Mouse (Mus musculus) C2C12 (cell line): ENCODE measurements at regions not wholly inside any gene's neighbourhood (a gene's known extent, or its start where the extent isn't known, plus 50 kb on each side); places are given as distances from the start of the nearest gene placed in this dataset.

Experiments
- H3K27me3 ChIP-seq: one replicate; pipeline ENCODE4 v1.6.1; 2011; ENCODE audit not compliant: control insufficient read depth, insufficient read depth, insufficient read length
- H3K36me3 ChIP-seq: one replicate; pipeline ENCODE4 v1.6.1; 2011; ENCODE audit not compliant: control insufficient read depth, insufficient read depth
- H3K4me3 ChIP-seq: one replicate; pipeline ENCODE4 v1.5.1; 2011; ENCODE audit warnings: mild to moderate bottlenecking, control low read depth; ENCODE audit not compliant: poor library complexity, insufficient read depth, severe bottlenecking
- H3K79me2 ChIP-seq: one replicate; pipeline ENCODE4 v1.6.1; 2011; ENCODE audit not compliant: control insufficient read depth, insufficient read depth
- H3K79me3 ChIP-seq: one replicate; pipeline ENCODE4 v1.6.1; 2011; ENCODE audit warnings: low read depth, control low read depth
- H3ac ChIP-seq: one replicate; pipeline ENCODE3; 2011; ENCODE audit warnings: low read depth; ENCODE audit not compliant: control insufficient read depth, insufficient read length
- CEBPB ChIP-seq: IDR thresholded peaks from one replicate; pipeline ENCODE4 v1.6.1; 2011; ENCODE audit warnings: low read depth, mild to moderate bottlenecking, control low read depth, moderate library complexity
- CTCF ChIP-seq: IDR thresholded peaks from one replicate; pipeline ENCODE4 v1.5.1; 2011; ENCODE audit not compliant: control insufficient read depth, insufficient read depth, insufficient read length
- FOSL1 ChIP-seq: IDR thresholded peaks from one replicate; pipeline ENCODE4 v1.8.0; 2011; ENCODE audit warnings: mild to moderate bottlenecking, low read length; ENCODE audit not compliant: poor library complexity, insufficient read depth, severe bottlenecking
- MAX ChIP-seq: IDR thresholded peaks from one replicate; pipeline ENCODE4 v1.6.1; 2011; ENCODE audit warnings: mild to moderate bottlenecking, control low read depth
- MYOD1 ChIP-seq: IDR thresholded peaks from one replicate; pipeline ENCODE4 v1.6.1; 2011; ENCODE audit warnings: low read depth; ENCODE audit not compliant: control insufficient read depth, insufficient read length
- MYOG ChIP-seq: IDR thresholded peaks from one replicate; pipeline ENCODE4 v1.6.1; 2011; ENCODE audit not compliant: control insufficient read depth, insufficient read length; ENCODE audit errors: extremely low read depth
- USF1 ChIP-seq: IDR thresholded peaks from one replicate; pipeline ENCODE4 v1.6.1; 2011; ENCODE audit warnings: low read depth, mild to moderate bottlenecking, control low read depth, moderate library complexity

DNA sequence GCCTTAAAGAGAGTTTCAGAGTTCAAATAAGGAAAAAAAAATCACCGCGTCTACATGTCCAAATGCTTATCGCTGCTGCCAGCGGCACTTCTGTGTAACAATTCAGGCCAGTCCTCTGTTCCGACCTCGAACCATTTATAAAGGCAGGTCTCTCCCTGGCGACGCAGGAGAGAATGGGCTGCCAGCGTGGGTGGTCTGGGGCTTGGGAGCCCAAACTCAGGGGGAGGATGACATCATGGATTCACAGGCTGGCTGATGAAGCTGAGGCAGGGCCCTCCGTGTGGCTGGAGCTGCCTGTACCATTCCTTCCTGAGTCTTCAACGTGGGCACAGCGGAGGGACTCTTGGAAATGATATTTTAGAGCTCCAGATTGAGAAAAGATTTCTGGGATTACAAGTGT is 92.2 kb downstream of the Gas1 start:
- Histone ChIP-seq H3ac (no peak overlapping the region), H3K79me2 (no peaks in the 10 kb centered on the region), H3K27me3 (no peaks in the 10 kb centered on the region), H3K36me3 (no peaks in the 10 kb centered on the region), H3K79me3 (no peaks in the 10 kb centered on the region), H3K4me3 (no peak overlapping the region)
- no peak for TF ChIP-seq MAX
- no peak for TF ChIP-seq CTCF
- no peak for TF ChIP-seq USF1
- no peak for TF ChIP-seq FOSL1
- no peak for TF ChIP-seq MYOD1
- no peak for TF ChIP-seq CEBPB
- TF ChIP-seq MYOG: no peak

DNA sequence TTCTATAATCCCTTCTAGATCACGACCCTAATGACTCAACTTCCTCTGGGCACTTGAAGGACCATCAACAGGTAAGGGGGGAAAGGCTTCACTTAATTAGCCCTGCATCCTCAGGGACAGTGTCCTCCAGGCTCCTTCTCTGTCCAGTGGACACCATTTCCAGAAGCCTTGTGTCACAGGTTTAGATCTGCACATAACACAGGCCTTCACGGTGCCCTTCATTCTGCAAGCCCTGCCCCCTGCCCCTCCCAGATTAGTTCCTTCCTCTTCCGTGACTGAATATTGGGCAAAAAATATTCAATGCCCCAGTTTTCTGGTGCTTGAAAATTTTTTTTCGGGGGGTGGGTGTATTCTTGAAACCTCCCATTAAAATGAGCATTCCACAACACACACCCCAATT is 92.9 kb downstream of the Gas1 start:
- no peaks in the 10 kb centered on the region for H3K79me2 ChIP-seq
- TF ChIP-seq USF1 (no peak), CTCF (no peak), CEBPB (no peak), MYOD1 (no peak), MYOG (no peak), MAX (no peak), FOSL1 (no peak)
- H3K4me3 ChIP-seq: no peak overlapping the region
- no peak overlapping the region for H3ac ChIP-seq
- no peaks in the 10 kb centered on the region for H3K79me3 ChIP-seq
- H3K27me3 ChIP-seq: no peaks in the 10 kb centered on the region
- no peaks in the 10 kb centered on the region for H3K36me3 ChIP-seq

- Histone ChIP-seq H3K27me3 (no peaks in the 10 kb centered on the region), H3K79me2 (no peaks in the 10 kb centered on the region), H3ac (no peak overlapping the region), H3K79me3 (no peaks in the 10 kb centered on the region), H3K4me3 (no peak overlapping the region), H3K36me3 (no peaks in the 10 kb centered on the region)
- TF ChIP-seq FOSL1 (no peak), MYOG (no peak)
Observed at GRCm38 (mm10) chr13:60080113-60080512, 97.1 kb downstream of the Gas1 start.

GRCm38 (mm10) chr13:60078331-60079050 is 98.7 kb downstream of the Gas1 start:
- no peak overlapping the region for H3ac ChIP-seq
- H3K79me2 ChIP-seq: no peaks in the 10 kb centered on the region
- TF ChIP-seq USF1: no peak
- TF ChIP-seq MAX: no peak
- TF ChIP-seq MYOG: no peak
- no peak for TF ChIP-seq MYOD1
- TF ChIP-seq CEBPB: no peak
- no peak for TF ChIP-seq FOSL1
- TF ChIP-seq CTCF: no peak
- H3K79me3 ChIP-seq: no peaks in the 10 kb centered on the region
- H3K4me3 ChIP-seq: no peak overlapping the region
- no peaks in the 10 kb centered on the region for H3K36me3 ChIP-seq
- no peaks in the 10 kb centered on the region for H3K27me3 ChIP-seq

DNA sequence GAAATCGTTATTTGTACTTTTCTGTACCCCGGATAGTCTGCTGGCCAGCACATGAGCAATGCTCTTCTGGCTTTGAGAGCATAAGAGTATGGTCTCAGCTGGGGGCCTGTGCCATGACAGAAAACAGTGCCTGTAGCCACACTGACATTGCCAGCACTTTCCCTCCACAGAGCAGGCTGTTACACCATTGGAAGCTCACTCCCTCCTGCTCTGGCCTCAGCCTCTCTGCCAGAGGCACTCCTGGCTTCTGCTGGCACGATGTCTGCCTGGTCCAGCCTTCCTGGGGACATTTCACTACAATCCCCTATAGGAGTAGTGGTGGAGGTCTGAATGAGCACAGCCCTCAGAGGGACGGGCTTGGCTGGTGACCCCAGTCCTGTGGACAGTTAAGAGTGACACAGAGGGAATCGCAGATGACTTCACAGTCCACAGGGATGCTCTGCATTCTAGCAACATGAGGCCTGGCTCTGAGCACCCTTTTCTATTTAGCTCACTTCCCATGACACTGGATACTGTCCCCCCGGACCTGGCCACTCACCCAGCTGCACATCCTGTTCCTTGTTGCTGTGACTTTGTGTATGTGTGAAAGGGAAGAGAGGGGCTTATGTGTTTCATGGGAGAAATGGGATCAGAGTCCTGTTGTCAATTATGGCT is 100.9 kb downstream of the Gas1 start:
- TF ChIP-seq MAX (no peak), MYOD1 (no peak), CEBPB (no peak), USF1 (no peak), CTCF (no peak), FOSL1 (no peak), MYOG (no peak)
- Histone ChIP-seq H3K79me3 (no peaks in the 10 kb centered on the region), H3K36me3 (no peaks in the 10 kb centered on the region), H3ac (no peak overlapping the region), H3K79me2 (no peaks in the 10 kb centered on the region), H3K27me3 (no peaks in the 10 kb centered on the region), H3K4me3 (no peak overlapping the region)

DNA sequence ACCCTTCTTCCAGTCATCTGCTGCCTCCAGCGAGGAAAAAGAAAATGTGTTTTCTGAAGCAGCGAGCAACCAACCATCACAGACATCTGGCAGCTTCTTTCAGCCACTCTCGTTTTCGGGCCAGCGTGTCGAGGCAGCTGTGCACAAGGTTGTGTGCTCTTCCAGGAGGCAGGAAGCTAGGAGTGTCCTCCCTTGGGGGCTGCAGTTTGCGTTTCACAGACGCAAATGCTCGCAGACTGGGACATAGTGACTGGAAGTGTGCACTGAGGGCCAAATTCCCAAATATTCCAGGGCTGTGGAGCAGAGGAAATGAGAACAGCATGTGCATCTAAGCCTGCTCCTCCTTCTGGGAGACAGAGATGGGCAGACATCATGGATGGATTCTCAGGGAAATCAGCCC is 105.6 kb downstream of the Gas1 start:
- Histone ChIP-seq H3K27me3 (no peaks in the 10 kb centered on the region), H3K4me3 (no peak overlapping the region), H3K79me3 (no peaks in the 10 kb centered on the region), H3K36me3 (no peaks in the 10 kb centered on the region), H3K79me2 (no peaks in the 10 kb centered on the region), H3ac (no peak overlapping the region)
- TF ChIP-seq MYOG (no peak), USF1 (no peak), FOSL1 (no peak), CEBPB (no peak), MAX (no peak), MYOD1 (no peak), CTCF (no peak)
